Mouse (Mus musculus): Measurements from ENCODE around the gene Eva1a. TPM values are rescaled to one million over a fixed set of nuclear protein-coding genes. Genes with fewer than 3 reads are reported as not detected.
A peak's percentile ranks its signal among the peaks of the same experiment; 100 is the strongest.

Eva1a gene
- polyA plus RNA-seq, 1 experiment: 34.3 TPM

GRCm38 (mm10) chr6:82111111-82111510, 70.3 kb downstream of the Eva1a start:
- H3K4me3 ChIP-seq (ENCODE audit: insufficient read depth, low read depth, low read length): no peak overlapping the region
- no peak for TF ChIP-seq CTCF (conservative IDR thresholded peaks at IDR 0.05; ENCODE audit: insufficient read depth, insufficient read length, low read depth, low read length)
- no peak for TF ChIP-seq POLR2A (IDR thresholded peaks at IDR 0.05; ENCODE audit: low read depth, low read length)
- no peaks in the 10 kb centered on the region for H3K36me3 ChIP-seq (ENCODE audit: control insufficient read depth, insufficient read depth, low read length)
- H3K4me1 ChIP-seq (ENCODE audit: control insufficient read depth, insufficient read depth, low read length): no peaks in the 10 kb centered on the region
- no peaks in the 10 kb centered on the region for H3K27me3 ChIP-seq (replicated peaks; ENCODE audit: control insufficient read depth, insufficient read depth, low read length)
- 77% methylated on average over 1 of the region's 1 CpGs for WGBS
- DNase-seq: peak; percentile 61
- H3K27ac ChIP-seq (ENCODE audit: insufficient read depth, low read depth, low read length): no peak overlapping the region

- no peaks in the 10 kb centered on the region for H3K4me1 ChIP-seq (ENCODE audit: control insufficient read depth, insufficient read depth, low read length)
- WGBS: 83% methylated on average over 3 of the region's 3 CpGs
- TF ChIP-seq CTCF (conservative IDR thresholded peaks at IDR 0.05; ENCODE audit: insufficient read depth, insufficient read length, low read depth, low read length) (no peak), POLR2A (IDR thresholded peaks at IDR 0.05; ENCODE audit: low read depth, low read length) (no peak)
- no peaks in the 10 kb centered on the region for H3K27me3 ChIP-seq (replicated peaks; ENCODE audit: control insufficient read depth, insufficient read depth, low read length)
- no peak for DNase-seq
- no peak overlapping the region for H3K4me3 ChIP-seq (ENCODE audit: insufficient read depth, low read depth, low read length)
- H3K27ac ChIP-seq (ENCODE audit: insufficient read depth, low read depth, low read length): no peak overlapping the region
- H3K36me3 ChIP-seq (ENCODE audit: control insufficient read depth, insufficient read depth, low read length): no peaks in the 10 kb centered on the region
Measured at GRCm38 (mm10) chr6:82111540-82111939, 70.7 kb downstream of the Eva1a start.

- no peak for TF ChIP-seq POLR2A (IDR thresholded peaks at IDR 0.05; ENCODE audit: low read depth, low read length)
- no peak for TF ChIP-seq CTCF (conservative IDR thresholded peaks at IDR 0.05; ENCODE audit: insufficient read depth, insufficient read length, low read depth, low read length)
- no peaks in the 10 kb centered on the region for H3K36me3 ChIP-seq (ENCODE audit: control insufficient read depth, insufficient read depth, low read length)
- H3K4me3 ChIP-seq (ENCODE audit: insufficient read depth, low read depth, low read length): no peak overlapping the region
- no peak overlapping the region for H3K27ac ChIP-seq (ENCODE audit: insufficient read depth, low read depth, low read length)
- H3K27me3 ChIP-seq (replicated peaks; ENCODE audit: control insufficient read depth, insufficient read depth, low read length): no peaks in the 10 kb centered on the region
- H3K4me1 ChIP-seq (ENCODE audit: control insufficient read depth, insufficient read depth, low read length): no peaks in the 10 kb centered on the region
- DNase-seq: no peak
- 79% methylated on average over 14 of the region's 14 CpGs for WGBS
Measured at GRCm38 (mm10) chr6:82112127-82113090, 71.6 kb downstream of the Eva1a start.

- no peaks in the 10 kb centered on the region for H3K27me3 ChIP-seq (replicated peaks; ENCODE audit: control insufficient read depth, insufficient read depth, low read length)
- 43% methylated on average over 3 of the region's 3 CpGs for WGBS
- no peaks in the 10 kb centered on the region for H3K4me1 ChIP-seq (ENCODE audit: control insufficient read depth, insufficient read depth, low read length)
- no peak overlapping the region for H3K4me3 ChIP-seq (ENCODE audit: insufficient read depth, low read depth, low read length)
- H3K36me3 ChIP-seq (ENCODE audit: control insufficient read depth, insufficient read depth, low read length): no peaks in the 10 kb centered on the region
- no peak overlapping the region for H3K27ac ChIP-seq (ENCODE audit: insufficient read depth, low read depth, low read length)
- no peak for TF ChIP-seq POLR2A (IDR thresholded peaks at IDR 0.05; ENCODE audit: low read depth, low read length)
- no peak for TF ChIP-seq CTCF (conservative IDR thresholded peaks at IDR 0.05; ENCODE audit: insufficient read depth, insufficient read length, low read depth, low read length)
- no peak for DNase-seq
Measured at GRCm38 (mm10) chr6:82115335-82115965, 74.6 kb downstream of the Eva1a start.

- Histone ChIP-seq H3K4me3 (ENCODE audit: insufficient read depth, low read depth, low read length) (no peak overlapping the region), H3K4me1 (ENCODE audit: control insufficient read depth, insufficient read depth, low read length) (no peaks in the 10 kb centered on the region), H3K27me3 (replicated peaks; ENCODE audit: control insufficient read depth, insufficient read depth, low read length) (no peaks in the 10 kb centered on the region), H3K36me3 (ENCODE audit: control insufficient read depth, insufficient read depth, low read length) (no peaks in the 10 kb centered on the region), H3K27ac (ENCODE audit: insufficient read depth, low read depth, low read length) (no peak overlapping the region)
- DNase-seq: no peak
- TF ChIP-seq CTCF (conservative IDR thresholded peaks at IDR 0.05; ENCODE audit: insufficient read depth, insufficient read length, low read depth, low read length) (no peak), POLR2A (IDR thresholded peaks at IDR 0.05; ENCODE audit: low read depth, low read length) (no peak)
- WGBS: 89% methylated on average over 3 of the region's 3 CpGs
Measured at GRCm38 (mm10) chr6:82116176-82116575, 75.3 kb downstream of the Eva1a start.

- Histone ChIP-seq H3K27me3 (replicated peaks; ENCODE audit: control insufficient read depth, insufficient read depth, low read length) (no peaks in the 10 kb centered on the region), H3K36me3 (ENCODE audit: control insufficient read depth, insufficient read depth, low read length) (no peaks in the 10 kb centered on the region), H3K4me3 (ENCODE audit: insufficient read depth, low read depth, low read length) (no peak overlapping the region), H3K27ac (ENCODE audit: insufficient read depth, low read depth, low read length) (no peak overlapping the region), H3K4me1 (ENCODE audit: control insufficient read depth, insufficient read depth, low read length) (no peaks in the 10 kb centered on the region)
- TF ChIP-seq CTCF (conservative IDR thresholded peaks at IDR 0.05; ENCODE audit: insufficient read depth, insufficient read length, low read depth, low read length) (no peak), POLR2A (IDR thresholded peaks at IDR 0.05; ENCODE audit: low read depth, low read length) (no peak)
- WGBS: 63% methylated on average over 5 of the region's 5 CpGs
- no peak for DNase-seq
Measured at GRCm38 (mm10) chr6:82117871-82118270, 77.0 kb downstream of the Eva1a start.
